Mouse (Mus musculus) urinary bladder, postnatal 25 days (tissue): ENCODE results near the gene Spag6.

ENCODE experiments used
- DNase-seq: peaks from one replicate; pipeline ENCODE4 v3.0.0; 2022; ENCODE audit warnings: low spot score

Gene Spag6

GRCm38 (mm10) chr2:18688286-18688685 is 5.5 kb upstream of the Spag6 start:
- no peak for DNase-seq

- DNase-seq = peak; percentile 44
Observed at GRCm38 (mm10) chr2:18688708-18689063, 5.1 kb upstream of the Spag6 start.

- DNase-seq = peak; percentile 34
Observed at GRCm38 (mm10) chr2:18689064-18689921, 4.5 kb upstream of the Spag6 start.

GRCm38 (mm10) chr2:18690055-18690691 is 3.7 kb upstream of the Spag6 start:
- no peak for DNase-seq

- DNase-seq = no peak
Observed at GRCm38 (mm10) chr2:18690756-18691155, 3.1 kb upstream of the Spag6 start.

- no peak for DNase-seq
Observed at GRCm38 (mm10) chr2:18692031-18692430, 1.8 kb upstream of the Spag6 start.

- no peak for DNase-seq
Observed at GRCm38 (mm10) chr2:18692548-18692947, 1.3 kb upstream of the Spag6 start.

- no peak for DNase-seq
Observed at GRCm38 (mm10) chr2:18693491-18693870, 351 bp upstream of the Spag6 start.

GRCm38 (mm10) chr2:18694611-18694950 is 749 bp downstream of the Spag6 start:
- no peak for DNase-seq

GRCm38 (mm10) chr2:18695163-18695562 is 1.3 kb downstream of the Spag6 start:
- no peak for DNase-seq

GRCm38 (mm10) chr2:18695629-18696150 is 1.9 kb downstream of the Spag6 start:
- DNase-seq = no peak

- no peak for DNase-seq
Observed at GRCm38 (mm10) chr2:18697591-18698244, 3.9 kb downstream of the Spag6 start.

GRCm38 (mm10) chr2:18698663-18699385 is 5.0 kb downstream of the Spag6 start:
- DNase-seq = no peak

- no peak for DNase-seq
Observed at GRCm38 (mm10) chr2:18699401-18699990, 5.7 kb downstream of the Spag6 start.

GRCm38 (mm10) chr2:18710356-18710755 is 16.5 kb downstream of the Spag6 start:
- no peak for DNase-seq

- DNase-seq = no peak
Observed at GRCm38 (mm10) chr2:18713071-18713470, 19.2 kb downstream of the Spag6 start.

- DNase-seq = no peak
Observed at GRCm38 (mm10) chr2:18714337-18714736, 20.5 kb downstream of the Spag6 start.

- no peak for DNase-seq
Observed at GRCm38 (mm10) chr2:18718521-18718920, 24.7 kb downstream of the Spag6 start.

- no peak for DNase-seq
Observed at GRCm38 (mm10) chr2:18722208-18722830, 28.5 kb downstream of the Spag6 start.

- no peak for DNase-seq
Observed at GRCm38 (mm10) chr2:18724462-18724861, 30.6 kb downstream of the Spag6 start.

- DNase-seq = no peak
Observed at GRCm38 (mm10) chr2:18725880-18726279, 32.0 kb downstream of the Spag6 start.
